In genomic region chr13:16325661-16326060, GRCm38 (mm10) we compare ENCODE assay signal across 25 mouse cellular contexts.
"Had no signal": no experiment of that assay in that cellular context is flagged by ENCODE, and none has a peak within 500 bp of the region (broad histone marks: within the 10 kb centered on the region; RNA-seq: fewer than 3 reads in every experiment).

No protein-coding gene starts in this region.

- H3K4me3 ChIP-seq: gastrocnemius, adult 2 months; heart, adult 2 months; heart, embryonic 13.5 days; heart, embryonic 15.5 days; hindbrain, embryonic 13.5 days; hindbrain, embryonic 15.5 days; kidney, embryonic 15.5 days; left cerebral cortex, adult 2 months; limb, embryonic 10.5 days; limb, embryonic 12.5 days had no signal

- ATAC-seq: hindbrain, postnatal 0 days; intestine, embryonic 16.5 days had no signal

- H3K9ac ChIP-seq: heart, embryonic 13.5 days; heart, embryonic 15.5 days; hindbrain, embryonic 13.5 days; hindbrain, embryonic 15.5 days; kidney, embryonic 15.5 days; limb, embryonic 12.5 days had no signal

- H3K9me3 ChIP-seq: heart, embryonic 13.5 days; heart, embryonic 15.5 days; hindbrain, embryonic 13.5 days; hindbrain, embryonic 15.5 days; kidney, embryonic 15.5 days; limb, embryonic 10.5 days; limb, embryonic 12.5 days had no signal

- H3K36me3 ChIP-seq: heart, embryonic 13.5 days; heart, embryonic 15.5 days; hindbrain, embryonic 13.5 days; hindbrain, embryonic 15.5 days; kidney, embryonic 15.5 days; limb, embryonic 10.5 days; limb, embryonic 12.5 days had no signal

- H3K27ac ChIP-seq: gastrocnemius, adult 2 months; heart, adult 2 months; heart, embryonic 13.5 days; heart, embryonic 15.5 days; hindbrain, embryonic 13.5 days; hindbrain, embryonic 15.5 days; hindbrain, postnatal 0 days; kidney, embryonic 15.5 days; kidney, postnatal 0 days; left cerebral cortex, adult 2 months; limb, embryonic 10.5 days; limb, embryonic 12.5 days had no signal

- H3K27me3 ChIP-seq: heart, embryonic 13.5 days; heart, embryonic 15.5 days; hindbrain, embryonic 13.5 days; hindbrain, embryonic 15.5 days; kidney, embryonic 15.5 days; limb, embryonic 12.5 days had no signal

- H3K4me2 ChIP-seq: heart, embryonic 11.5 days; heart, embryonic 13.5 days; heart, embryonic 15.5 days; hindbrain, embryonic 13.5 days; hindbrain, embryonic 15.5 days; kidney, embryonic 15.5 days; limb, embryonic 12.5 days had no signal

- H3K4me1 ChIP-seq: heart, embryonic 13.5 days; heart, embryonic 15.5 days; hindbrain, embryonic 13.5 days; hindbrain, embryonic 15.5 days; kidney, embryonic 15.5 days; limb, embryonic 10.5 days; limb, embryonic 12.5 days had no signal

- DNase-seq: gastrocnemius, adult 2 months; gastrocnemius, postnatal 10 days; gastrocnemius, postnatal 25 days; heart, adult 11 months; heart, adult 2 months; heart, postnatal 14 days; heart, postnatal 36 days; kidney, adult 11 months; kidney, adult 2 months; kidney, adult 9 months; kidney, postnatal 14 days; kidney, postnatal 36 days; liver had no signal
